Mouse (Mus musculus) cortical plate, adult 2 months (tissue): Measurements from ENCODE around the gene Rpp14.

ENCODE experiments used
- CTCF ChIP-seq: fragments of 200-500 bp; IDR thresholded peaks from 2 replicates; pipeline ENCODE4 v1.5.1; 2011; ENCODE audit warnings: mild to moderate bottlenecking, control low read depth, low read length; ENCODE audit not compliant: insufficient read depth; ENCODE audit errors: extremely low read depth
- POLR2A ChIP-seq: fragments of 200-500 bp; IDR thresholded peaks from 2 replicates; pipeline ENCODE4 v1.6.1; 2011; ENCODE audit warnings: mild to moderate bottlenecking, low read length, control low read depth; ENCODE audit not compliant: insufficient read depth; ENCODE audit errors: extremely low read depth

DNA sequence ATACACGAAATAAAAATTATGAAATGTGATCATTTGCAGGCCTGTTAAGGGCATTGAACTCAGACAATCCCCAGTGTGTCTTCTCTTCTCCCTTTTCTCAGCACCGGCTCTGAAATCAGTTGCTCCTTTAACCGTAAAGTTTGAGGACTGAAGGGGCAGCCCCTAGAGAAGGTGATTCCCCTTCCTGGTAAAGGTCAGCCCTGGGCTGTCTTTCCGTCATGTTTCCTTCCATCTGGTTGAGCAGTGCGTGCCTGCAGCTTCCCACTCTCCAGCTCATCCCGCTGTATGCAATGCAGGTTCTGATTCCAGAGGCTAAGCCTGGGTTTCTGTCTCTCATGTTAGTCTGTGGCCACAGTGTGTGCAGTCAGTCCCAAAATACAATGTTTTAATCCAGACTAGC lies 35.4 kb upstream of the Rpp14 start:
- no peak for TF ChIP-seq CTCF
- TF ChIP-seq POLR2A = no peak
